Mouse (Mus musculus) heart, adult 2 months (tissue): ENCODE data around the gene Msrb3. TPM values are rescaled to one million over a fixed set of nuclear protein-coding genes. Genes with fewer than 3 reads are reported as not detected.
A peak's percentile ranks its signal among the peaks of the same experiment; 100 is the strongest.

Source experiments
- DNase-seq, 2 experiments: peaks; one replicate each; pipeline ENCODE4 v3.0.0; 2021
- H3K27ac ChIP-seq: fragments of 200-600 bp; 2 replicates; pipeline ENCODE4 v1.8.1; 2022
- H3K27me3 ChIP-seq: fragments of 200-500 bp; 2 replicates; pipeline ENCODE4 v1.6.1; 2012; ENCODE audit warnings: mild to moderate bottlenecking, low read length, inconsistent platforms, mixed read lengths; ENCODE audit not compliant: control insufficient read depth, insufficient read depth
- H3K36me3 ChIP-seq: fragments of 200-500 bp; 2 replicates; pipeline ENCODE4 v1.6.1; 2012; ENCODE audit warnings: low read length, inconsistent platforms; ENCODE audit not compliant: control insufficient read depth, insufficient read depth
- H3K4me1 ChIP-seq: fragments of 200-500 bp; 2 replicates; pipeline ENCODE4 v1.6.1; 2011; ENCODE audit warnings: low read length; ENCODE audit not compliant: control insufficient read depth, insufficient read depth
- H3K4me3 ChIP-seq: fragments of 200-600 bp; 2 replicates; pipeline ENCODE4 v1.8.1; 2022
- H3K79me2 ChIP-seq: fragments of 200-500 bp; replicated peaks from 2 replicates; pipeline ENCODE4 v1.6.1; 2012; ENCODE audit warnings: mild to moderate bottlenecking, inconsistent platforms, low read length, moderate library complexity, mixed read lengths; ENCODE audit not compliant: control insufficient read depth, insufficient read depth
- H3K9ac ChIP-seq: fragments of 200-500 bp; 2 replicates; pipeline ENCODE4 v1.6.1; 2012; ENCODE audit warnings: low read depth, mild to moderate bottlenecking, control low read depth, inconsistent platforms, low read length, mixed read lengths
- CTCF ChIP-seq: fragments of 200-600 bp; IDR thresholded peaks from 2 replicates; pipeline ENCODE4 v1.8.1; 2022; ENCODE audit warnings: antibody characterized with exemption, mild to moderate bottlenecking, moderate library complexity
- EP300 ChIP-seq: fragments of 200-500 bp; IDR thresholded peaks from 2 replicates; pipeline ENCODE4 v1.6.1; 2011; ENCODE audit warnings: low read depth, low read length, control low read depth; ENCODE audit not compliant: insufficient read depth
- POLR2A ChIP-seq: fragments of 200-500 bp; IDR thresholded peaks from 2 replicates; pipeline ENCODE4 v1.6.1; 2011; ENCODE audit warnings: mild to moderate bottlenecking, low read depth, low read length, control low read depth; ENCODE audit not compliant: insufficient read depth
- WGBS: fragments of 180-500 bp; shearing (Covaris S2); methylation state at CpG from one replicate; pipeline ENCODE4 v1.1.7; 2018; 5-methylcytosine and 5-hydroxymethylcytosine counted together
- intact Hi-C: fragments of 180-260 bp; cut with DNase I; formaldehyde crosslinking; loops from one replicate; pipeline ENCODE4 v1.15.1; 2025
- polyA plus RNA-seq: library from polyadenylated mRNA; depleted of rRNA; stranded (reverse); fragments of >200 nt; gene quantifications from 2 replicates; pipeline ENCODE4 v1.2.3, GENCODE M21; 2012
- total RNA-seq, 2 experiments: library from RNA; stranded (reverse); gene quantifications; 2 replicates each; pipeline ENCODE4 v1.2.3; 2021

Msrb3 gene
- total and polyA plus RNA-seq, 3 experiments, result 53.5 to 92.5 (median 88.7) TPM

DNA sequence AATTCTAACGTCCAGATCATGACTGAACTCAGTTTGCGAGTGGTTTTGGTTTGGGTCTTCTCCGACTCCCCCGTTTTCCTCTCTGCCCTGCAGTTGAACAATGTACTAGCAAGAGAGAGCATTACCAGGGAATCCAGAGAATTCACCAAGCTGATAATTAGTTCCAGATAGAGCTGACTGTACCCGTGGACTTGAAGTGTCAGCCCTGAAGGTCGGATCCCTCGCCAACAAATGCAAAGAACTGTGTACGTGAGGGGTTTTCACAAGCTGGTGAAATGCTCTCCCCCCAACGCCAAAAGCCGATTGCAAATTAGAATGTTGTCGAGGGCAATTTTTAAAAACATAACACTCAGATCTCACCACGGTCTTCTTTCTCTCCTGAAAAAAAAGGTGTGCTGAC, 24.6 kb downstream of the Msrb3 start:
- no peak for DNase-seq
- no peak overlapping the region for H3K9ac ChIP-seq
- H3K79me2 ChIP-seq, result peaks cover 3% of the 10 kb centered on the region; the same call in 1 of the 2 replicates
- H3K27ac ChIP-seq, result peak overlapping the region; percentile 37; the same call in 1 of the 2 replicates
- TF ChIP-seq POLR2A (no peak), EP300 (no peak), CTCF (no peak)
- WGBS, result 51% methylated on average over 12 of the region's 12 CpGs
- intact Hi-C loops, result loop anchor here (5.0 kb wide), 1 partner anchor 158 kb away; the partner anchor contains the start of gene Wif1
- H3K4me3 ChIP-seq, result no peak overlapping the region
- H3K36me3 ChIP-seq, result peaks cover 6% of the 10 kb centered on the region
- no peaks in the 10 kb centered on the region for H3K27me3 ChIP-seq
- peaks cover 11% of the 10 kb centered on the region for H3K4me1 ChIP-seq

GRCm38 (mm10) chr10:120873646-120874201, 25.2 kb downstream of the Msrb3 start:
- 51% methylated on average over 8 of the region's 8 CpGs for WGBS
- no peak for DNase-seq
- H3K9ac ChIP-seq, result no peak overlapping the region
- peaks cover 11% of the 10 kb centered on the region for H3K4me1 ChIP-seq
- H3K4me3 ChIP-seq, result no peak overlapping the region
- intact Hi-C loops, result loop anchor here (5.0 kb wide), 1 partner anchor 159 kb away; the partner anchor contains the start of gene Wif1
- peaks cover 3% of the 10 kb centered on the region; the same call in 1 of the 2 replicates for H3K79me2 ChIP-seq
- H3K27me3 ChIP-seq, result no peaks in the 10 kb centered on the region
- peaks cover 6% of the 10 kb centered on the region for H3K36me3 ChIP-seq
- TF ChIP-seq CTCF (no peak), POLR2A (no peak), EP300 (no peak)
- no peak overlapping the region; the same call in 1 of the 2 replicates for H3K27ac ChIP-seq

DNA sequence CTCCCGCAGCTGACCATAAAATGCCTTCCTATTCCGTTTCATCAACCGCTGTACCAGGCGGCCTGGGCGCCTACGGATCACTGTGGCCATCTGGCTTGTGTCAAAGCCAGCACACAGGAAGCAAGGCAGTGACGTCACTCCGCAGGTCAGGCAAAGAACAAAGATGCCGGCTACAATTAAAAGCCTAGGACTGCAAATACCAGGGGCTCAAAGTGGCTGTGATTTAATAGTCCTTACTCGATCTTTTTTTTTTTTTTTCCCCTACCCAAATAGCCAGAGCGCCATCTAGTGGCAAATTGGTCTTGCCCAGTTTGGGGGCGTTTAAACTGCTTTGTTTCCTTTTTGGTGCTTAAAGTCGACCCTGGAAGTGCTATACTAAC, 26.4 kb downstream of the Msrb3 start:
- Histone ChIP-seq H3K9ac (peak overlapping the region; percentile 49), H3K79me2 (peaks cover 2% of the 10 kb centered on the region; the same call in 1 of the 2 replicates), H3K4me1 (peaks cover 11% of the 10 kb centered on the region), H3K4me3 (0 out of 2 replicates have a peak overlapping the region, but pooled peaks have one; percentile 10), H3K27ac (no peak overlapping the region), H3K36me3 (peaks cover 6% of the 10 kb centered on the region), H3K27me3 (no peaks in the 10 kb centered on the region)
- 9% methylated on average over 13 of the region's 13 CpGs for WGBS
- peak; percentile 56 to 63 for DNase-seq
- intact Hi-C loops, result loop anchor here (5.0 kb wide), 1 partner anchor 160 kb away; the partner anchor contains the start of gene Wif1
- TF ChIP-seq CTCF (peak; percentile 80), POLR2A (no peak), EP300 (no peak)

DNA sequence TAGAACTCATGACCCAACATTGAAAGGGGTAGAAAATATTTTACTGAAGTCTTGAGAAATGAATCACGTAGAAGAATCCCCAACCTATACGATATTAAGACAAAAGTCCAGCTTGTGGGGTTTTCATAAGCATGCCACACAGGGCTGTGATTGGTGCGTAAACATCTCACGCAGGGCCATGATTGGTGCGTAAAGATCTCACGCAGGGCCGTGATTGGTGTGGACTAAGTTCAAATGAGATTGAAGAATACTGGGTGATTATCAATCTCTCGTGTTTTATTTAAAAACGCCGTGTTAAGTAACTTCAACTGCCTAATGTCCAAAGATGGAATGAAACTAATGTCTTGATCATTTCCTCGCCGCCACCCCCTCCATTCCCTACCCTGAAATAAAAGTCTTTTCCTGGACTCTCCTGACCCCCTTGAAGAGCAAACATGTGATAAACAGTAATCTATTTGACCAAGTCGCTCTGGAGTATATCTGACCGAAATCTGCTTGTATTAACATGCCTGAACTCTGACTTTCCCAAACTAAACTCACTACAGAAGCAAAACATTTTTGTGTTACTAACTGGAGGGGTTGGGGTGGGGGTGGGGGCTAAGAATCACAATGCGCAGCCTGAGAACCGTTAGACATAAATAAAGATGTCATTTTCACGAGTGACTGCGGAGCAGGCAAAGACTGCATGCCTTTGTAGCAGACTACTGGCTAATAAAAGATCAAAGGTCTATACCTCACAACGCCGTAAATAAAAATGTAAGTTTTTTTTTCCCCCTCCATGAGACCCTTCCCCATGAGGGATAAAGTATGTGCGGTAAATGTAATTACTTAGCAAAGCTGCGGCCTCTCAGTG, 27.0 kb downstream of the Msrb3 start:
- Histone ChIP-seq H3K27me3 (no peaks in the 10 kb centered on the region), H3K27ac (no peak overlapping the region), H3K79me2 (peaks cover 1% of the 10 kb centered on the region; the same call in 1 of the 2 replicates), H3K4me1 (peaks cover 11% of the 10 kb centered on the region), H3K9ac (no peak overlapping the region; the same call in 1 of the 2 replicates), H3K4me3 (0 out of 2 replicates have a peak overlapping the region, but pooled peaks have one; percentile 10), H3K36me3 (peaks cover 6% of the 10 kb centered on the region)
- intact Hi-C loops, result loop anchor here (5.0 kb wide), 1 partner anchor 160 kb away; the partner anchor contains the start of gene Wif1
- no peak for DNase-seq
- 67% methylated on average over 22 of the region's 22 CpGs for WGBS
- TF ChIP-seq POLR2A (no peak), EP300 (no peak), CTCF (no peak)

GRCm38 (mm10) chr10:120871096-120871495, 27.8 kb downstream of the Msrb3 start:
- no peak for DNase-seq
- intact Hi-C loops, result loop anchor here (5.0 kb wide), 1 partner anchor 161 kb away; the partner anchor contains the start of gene Wif1
- Histone ChIP-seq H3K79me2 (peaks cover 1% of the 10 kb centered on the region; the same call in 1 of the 2 replicates), H3K27me3 (no peaks in the 10 kb centered on the region), H3K4me3 (no peak overlapping the region), H3K27ac (no peak overlapping the region), H3K36me3 (peaks cover 6% of the 10 kb centered on the region), H3K9ac (no peak overlapping the region), H3K4me1 (peaks cover 9% of the 10 kb centered on the region)
- no peak for TF ChIP-seq EP300
- no peak for TF ChIP-seq CTCF
- TF ChIP-seq POLR2A, result no peak
- WGBS, result 85% methylated on average over 14 of the region's 14 CpGs

DNA sequence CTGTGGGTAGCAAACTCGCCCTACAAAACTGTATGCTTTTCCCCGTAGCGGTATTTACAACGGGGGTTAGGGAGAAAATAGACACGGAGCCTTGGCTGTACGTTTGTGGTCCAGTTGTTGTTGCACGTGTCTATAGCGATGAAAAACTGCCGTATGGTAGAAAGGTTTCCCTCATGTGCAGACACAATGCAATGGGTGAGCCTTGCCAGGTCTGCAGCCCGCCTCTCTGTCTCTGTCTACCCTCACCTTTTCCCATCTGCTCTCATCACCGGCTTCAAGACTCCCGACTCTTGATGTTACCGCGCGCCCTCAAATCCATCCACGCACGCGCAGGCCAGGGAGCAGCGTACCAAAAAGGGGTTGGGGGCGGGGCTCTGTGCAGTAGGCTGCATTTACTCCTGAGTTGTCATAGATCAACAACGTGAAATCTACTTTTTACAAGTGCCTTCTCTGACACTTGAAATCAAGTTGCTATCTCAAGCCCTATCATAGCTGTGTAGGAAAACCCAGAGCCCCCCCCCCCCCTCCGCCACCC, 29.6 kb downstream of the Msrb3 start:
- WGBS, result 91% methylated on average over 22 of the region's 22 CpGs
- no peak for DNase-seq
- TF ChIP-seq CTCF (no peak), POLR2A (no peak), EP300 (no peak)
- no peak overlapping the region for H3K4me3 ChIP-seq
- H3K79me2 ChIP-seq, result peaks cover 1% of the 10 kb centered on the region; the same call in 1 of the 2 replicates
- H3K27ac ChIP-seq, result no peak overlapping the region
- peaks cover 4% of the 10 kb centered on the region for H3K36me3 ChIP-seq
- H3K4me1 ChIP-seq, result peaks cover 7% of the 10 kb centered on the region
- H3K27me3 ChIP-seq, result no peaks in the 10 kb centered on the region
- H3K9ac ChIP-seq, result no peak overlapping the region
- intact Hi-C loops, result loop anchor here (5.0 to 10.0 kb wide), 4 partner anchors 165 to 615 kb away; no protein-coding TSS in a partner anchor
